Mouse (Mus musculus) cerebellum, adult 2 months (tissue): ENCODE data around the gene Gm10642.

Experiments
- CTCF ChIP-seq: fragments of 200-500 bp; IDR thresholded peaks from 2 replicates; pipeline ENCODE4 v1.5.1; 2011; ENCODE audit warnings: low read depth, mild to moderate bottlenecking, control low read depth, low read length, moderate library complexity, borderline replicate concordance; ENCODE audit not compliant: insufficient read depth
- POLR2A ChIP-seq: fragments of 200-500 bp; IDR thresholded peaks from 2 replicates; pipeline ENCODE4 v1.6.1; 2011; ENCODE audit warnings: low read length, control low read depth, borderline replicate concordance; ENCODE audit not compliant: insufficient read depth

- TF ChIP-seq POLR2A (no peak), CTCF (no peak)
Observed at GRCm38 (mm10) chr9:70656130-70657007, at the start of gene Gm10642.
